Mouse (Mus musculus) CD4-positive naive resting alpha-beta T cell, adult 76 days (primary cell): ENCODE results near the gene Gm11034. TPM values are rescaled to one million over a fixed set of nuclear protein-coding genes. Genes with fewer than 3 reads are reported as not detected.

ENCODE experiments used
- total RNA-seq: library from RNA; stranded (reverse); gene quantifications from one replicate; pipeline ENCODE4 v1.2.4, GENCODE M21; 2023

Gene Gm11034
- not detected for total RNA-seq

GRCm38 (mm10) chr8:72213536-72213935, at the start of gene Gm11034:
TSS of gene Gm11034 (minus strand) at chr8:72213636.

GRCm38 (mm10) chr8:72239499-72240402, 26.3 kb upstream of the Gm11034 start, which contains the start of gene Ap1m1:
TSS of gene Ap1m1 (plus strand) at chr8:72240018.

GRCm38 (mm10) chr8:72219541-72220363, 6.3 kb upstream of the Gm11034 start, which contains the start of gene Fam32a:
TSS of gene Fam32a (plus strand) at chr8:72219730.

GRCm38 (mm10) chr8:72212751-72213150, 685 bp downstream of the Gm11034 start, which contains the start of gene Cib3:
TSS of gene Cib3 (minus strand) at chr8:72212837.

GRCm38 (mm10) chr8:72189417-72190214, 23.8 kb downstream of the Gm11034 start, which contains the start of gene Hsh2d:
TSS of gene Hsh2d (plus strand) at chr8:72189638.

Other genes with a start within 250 kb of the Gm11034 start
- 12.9 TPM for gene Cyp4f18, start 204.0 kb downstream of the Gm11034 start, total RNA-seq
- not detected for gene Olfr372, start 172.4 kb downstream of the Gm11034 start, total RNA-seq
- 0.21 TPM for gene Olfr373, start 130.5 kb downstream of the Gm11034 start, total RNA-seq
- 0.38 TPM for gene Olfr374, start 106.6 kb downstream of the Gm11034 start, total RNA-seq
- 151 TPM for gene Tpm4, start 78.7 kb downstream of the Gm11034 start, total RNA-seq
- gene Rab8a, start 52.4 kb downstream of the Gm11034 start, total RNA-seq, result 122 TPM
- 13.5 TPM for gene Hsh2d, start 24.0 kb downstream of the Gm11034 start, total RNA-seq
- 1.2 TPM for gene Cib3, start 799 bp downstream of the Gm11034 start, total RNA-seq
- 61.6 TPM for gene Fam32a, start 6.1 kb upstream of the Gm11034 start, total RNA-seq
- 114 TPM for gene Ap1m1, start 26.4 kb upstream of the Gm11034 start, total RNA-seq
- gene Gm10282, start 91.6 kb upstream of the Gm11034 start, total RNA-seq, result 8.9 TPM
- 1,951 TPM for gene Klf2, start 105.4 kb upstream of the Gm11034 start, total RNA-seq
- gene Eps15l1, start 207.8 kb upstream of the Gm11034 start, total RNA-seq, result 100 TPM
- not detected for gene Calr3, start 230.2 kb upstream of the Gm11034 start, total RNA-seq
- gene 1700030K09Rik, start 230.2 kb upstream of the Gm11034 start, total RNA-seq, result 3.5 TPM